Mouse (Mus musculus): ENCODE measurements around the gene Ralgapa2. TPM values are rescaled to one million over a fixed set of nuclear protein-coding genes. Genes with fewer than 3 reads are reported as not detected.

Ralgapa2 gene
- polyA plus RNA-seq (2016; fragmentation: Nextera tagmentation; extraction: Ambion mirVana): 12.5 and 13.9 TPM in 2 replicates

DNA sequence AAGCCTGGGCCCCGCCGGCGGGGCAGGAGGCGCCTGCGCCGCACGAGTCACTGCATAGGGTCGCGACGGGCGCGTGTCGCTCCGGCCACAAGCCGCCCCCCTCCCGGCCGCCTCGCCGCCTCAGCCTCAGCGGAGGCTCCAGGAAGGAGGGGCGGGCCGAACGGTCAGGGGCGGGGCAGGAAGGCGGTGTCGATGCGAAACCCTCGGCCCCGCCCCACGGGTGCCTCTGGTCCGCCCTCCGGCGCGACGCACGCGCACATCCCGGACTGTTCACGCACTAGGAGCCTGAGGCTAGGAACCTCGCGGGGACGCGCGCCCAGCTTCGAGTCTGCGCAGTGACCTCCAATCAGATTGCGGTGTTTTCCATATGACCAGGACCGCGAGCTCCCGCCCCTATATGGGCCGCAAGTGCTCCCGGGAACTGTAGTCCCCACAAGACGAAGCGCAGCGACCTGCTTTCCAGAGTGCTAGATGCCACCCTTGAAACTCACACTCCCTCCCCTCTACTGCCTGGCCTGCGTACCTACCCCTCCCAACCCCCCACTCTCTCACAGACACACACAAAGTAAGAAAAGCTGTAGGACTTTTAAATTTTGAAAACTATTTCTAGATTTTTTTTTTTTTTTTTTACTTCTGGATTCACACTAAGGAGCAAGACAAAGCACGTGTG, at the start of gene Ralgapa2:
TSS of gene Ralgapa2 (minus strand) at position 434 of the 670 bp plus-strand sequence.
- peaks cover 7% of the 10 kb centered on the region for H3K4me1 ChIP-seq
- H3K4me3 ChIP-seq: peak within 1 kb of the TSS; percentile 67
- no peaks in the 10 kb centered on the region for H3K9me3 ChIP-seq (replicated peaks)
- peak within 1 kb of the TSS; percentile 80 for H3K9ac ChIP-seq
- 0 out of 2 replicates have a peak within 1 kb of the TSS, but pooled peaks have one; percentile 18 for H3K27ac ChIP-seq
- no peaks in the 10 kb centered on the region for H3K36me3 ChIP-seq
- 1% methylated on average over 48 of the region's 57 CpGs for WGBS
- H3K4me2 ChIP-seq (replicated peaks): peak within 1 kb of the TSS; percentile 67
- ATAC-seq (ENCODE audit: low FRiP score): peak; percentile 98
- H3K27me3 ChIP-seq: no peaks in the 10 kb centered on the region

DNA sequence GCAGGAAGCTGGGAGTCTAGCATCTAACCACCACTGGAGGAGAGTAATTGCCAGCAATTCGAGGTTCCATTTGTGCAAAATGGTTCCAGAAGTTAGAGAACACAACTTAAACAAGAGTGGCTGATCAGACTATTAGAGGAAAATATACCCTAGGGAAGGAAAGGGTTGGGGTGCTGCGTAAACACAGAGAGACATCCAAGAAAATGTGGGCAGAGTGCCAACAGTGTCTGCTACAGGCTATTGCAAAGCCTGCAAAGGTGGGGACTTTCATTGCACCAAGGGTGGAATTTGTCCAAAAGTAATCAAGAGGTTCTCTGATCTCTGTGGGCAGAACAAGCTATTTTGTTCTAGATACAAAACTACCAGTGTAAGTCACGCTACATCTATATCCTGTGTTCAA, 49.4 kb upstream of the Ralgapa2 start:
- Histone ChIP-seq H3K9me3 (replicated peaks) (no peaks in the 10 kb centered on the region), H3K4me1 (no peaks in the 10 kb centered on the region), H3K36me3 (no peaks in the 10 kb centered on the region), H3K27ac (no peak overlapping the region), H3K9ac (no peak overlapping the region), H3K27me3 (no peaks in the 10 kb centered on the region), H3K4me2 (replicated peaks) (no peak overlapping the region), H3K4me3 (no peak overlapping the region)
- no peak for ATAC-seq (ENCODE audit: low FRiP score)
- WGBS: 80% methylated on average over 3 of the region's 3 CpGs

DNA sequence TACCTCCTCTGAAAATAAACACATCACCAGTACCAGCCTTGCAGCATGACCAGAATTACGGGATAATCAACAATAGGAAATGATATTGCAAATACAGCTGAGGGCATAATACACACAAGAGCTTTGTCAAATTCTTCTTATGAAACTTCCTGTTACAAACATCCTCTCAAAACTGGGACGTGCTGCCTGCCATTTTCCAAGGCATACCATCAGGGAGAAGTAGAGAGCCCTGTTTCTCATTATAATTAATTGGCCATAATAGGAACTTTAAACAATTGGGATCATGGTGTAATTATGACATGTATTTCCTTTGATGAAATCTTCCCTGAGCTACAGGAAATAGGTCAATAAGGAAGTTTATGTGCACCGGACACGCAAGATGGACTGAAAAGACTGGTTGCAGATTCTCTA, 48.5 kb upstream of the Ralgapa2 start:
- Histone ChIP-seq H3K4me3 (no peak overlapping the region), H3K27me3 (no peaks in the 10 kb centered on the region), H3K4me2 (replicated peaks) (no peak overlapping the region), H3K4me1 (no peaks in the 10 kb centered on the region), H3K9me3 (replicated peaks) (no peaks in the 10 kb centered on the region), H3K36me3 (no peaks in the 10 kb centered on the region), H3K9ac (no peak overlapping the region), H3K27ac (no peak overlapping the region)
- 80% methylated on average over 4 of the region's 4 CpGs for WGBS
- no peak for ATAC-seq (ENCODE audit: low FRiP score)

DNA sequence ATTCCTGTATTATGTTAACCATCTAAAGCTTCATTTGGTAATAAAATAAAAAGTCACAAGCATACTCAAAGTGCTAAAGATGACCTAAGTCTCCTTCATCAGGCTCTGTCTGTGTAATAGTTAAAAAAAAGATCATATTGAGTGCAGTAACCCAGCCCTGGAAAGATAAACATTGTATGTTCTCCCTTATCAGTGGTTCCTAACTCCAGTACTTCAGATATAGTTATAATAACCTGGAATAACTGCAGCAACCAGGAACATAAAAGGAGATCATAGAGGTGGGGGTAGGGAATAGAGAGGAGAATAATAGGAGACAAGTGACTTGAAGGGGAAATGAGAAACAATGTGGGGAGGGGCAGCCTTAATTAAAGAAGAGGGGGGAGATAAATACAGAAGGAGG, 44.0 kb upstream of the Ralgapa2 start:
- no peak overlapping the region for H3K4me3 ChIP-seq
- H3K4me1 ChIP-seq: no peaks in the 10 kb centered on the region
- H3K36me3 ChIP-seq: no peaks in the 10 kb centered on the region
- H3K4me2 ChIP-seq (replicated peaks): no peak overlapping the region
- no peak overlapping the region for H3K9ac ChIP-seq
- no peak overlapping the region for H3K27ac ChIP-seq
- ATAC-seq (ENCODE audit: low FRiP score): no peak
- no peaks in the 10 kb centered on the region for H3K9me3 ChIP-seq (replicated peaks)
- no peaks in the 10 kb centered on the region for H3K27me3 ChIP-seq

DNA sequence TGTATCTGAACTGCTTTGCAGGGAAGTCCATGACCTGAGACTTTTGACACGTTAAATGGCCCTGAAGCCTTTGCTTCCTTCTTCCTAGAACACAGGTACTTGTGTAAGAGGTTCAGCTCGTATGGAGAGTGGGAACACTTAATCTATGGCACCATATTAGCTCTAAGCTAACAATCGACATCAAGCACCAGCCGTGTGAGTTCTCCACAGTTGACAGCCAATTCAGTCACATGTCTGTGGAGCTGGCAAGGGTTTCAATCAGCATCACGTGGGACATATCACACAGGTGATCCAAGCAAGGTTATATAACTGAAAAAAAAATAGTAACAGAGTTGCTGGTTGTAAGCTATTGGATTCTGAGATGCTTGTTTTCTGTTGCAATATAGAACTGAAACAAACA, 43.2 kb upstream of the Ralgapa2 start:
- H3K4me2 ChIP-seq (replicated peaks): no peak overlapping the region
- no peaks in the 10 kb centered on the region for H3K36me3 ChIP-seq
- no peak overlapping the region for H3K9ac ChIP-seq
- H3K9me3 ChIP-seq (replicated peaks): no peaks in the 10 kb centered on the region
- no peak overlapping the region for H3K4me3 ChIP-seq
- H3K4me1 ChIP-seq: no peaks in the 10 kb centered on the region
- no peak overlapping the region for H3K27ac ChIP-seq
- WGBS: 76% methylated on average over 5 of the region's 5 CpGs
- ATAC-seq (ENCODE audit: low FRiP score): no peak
- no peaks in the 10 kb centered on the region for H3K27me3 ChIP-seq

DNA sequence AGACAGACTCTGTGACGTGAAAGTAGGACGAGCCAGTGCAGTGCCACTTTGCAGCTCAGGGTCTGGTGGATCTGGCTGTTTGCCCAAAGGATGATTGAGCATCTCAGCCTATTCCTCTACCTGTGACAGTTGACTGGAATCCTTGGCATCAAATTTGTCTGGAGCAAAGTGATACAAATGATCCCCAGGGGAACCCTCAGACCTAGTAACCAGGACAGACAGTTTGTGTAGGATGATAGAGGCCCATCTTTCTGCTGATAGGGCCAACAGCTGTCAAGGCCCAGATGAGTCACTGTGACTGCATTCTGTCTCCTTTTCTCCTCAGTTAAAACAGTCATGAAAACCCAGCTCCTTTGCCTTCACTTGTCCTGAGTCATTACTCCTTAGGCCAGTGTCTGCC, 41.6 kb upstream of the Ralgapa2 start:
- Histone ChIP-seq H3K4me2 (replicated peaks) (no peak overlapping the region), H3K4me1 (peaks cover 11% of the 10 kb centered on the region), H3K27me3 (no peaks in the 10 kb centered on the region), H3K27ac (no peak overlapping the region), H3K9me3 (replicated peaks) (no peaks in the 10 kb centered on the region), H3K36me3 (no peaks in the 10 kb centered on the region), H3K4me3 (no peak overlapping the region), H3K9ac (no peak overlapping the region)
- no peak for ATAC-seq (ENCODE audit: low FRiP score)
- WGBS: 44% methylated on average over 2 of the region's 2 CpGs

DNA sequence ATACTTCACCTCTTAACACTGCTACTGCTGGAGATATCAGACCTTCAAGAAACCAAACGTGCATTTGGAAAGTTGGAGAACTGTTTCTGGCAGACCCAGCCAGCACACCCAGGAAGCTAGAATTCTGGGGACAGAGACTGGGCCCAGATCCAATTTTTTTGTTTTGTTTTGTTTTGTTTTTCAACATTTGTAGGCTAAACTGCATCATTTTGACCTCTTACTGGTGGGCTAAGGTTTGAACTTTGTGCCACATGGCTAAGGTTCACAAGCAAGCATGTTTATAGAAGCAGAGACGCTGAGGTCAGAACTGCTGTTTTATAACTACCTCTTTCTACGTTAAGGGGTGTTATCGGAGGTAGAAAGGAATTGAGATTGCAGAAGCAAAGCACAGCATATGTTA, 39.7 kb upstream of the Ralgapa2 start:
- Histone ChIP-seq H3K27ac (no peak overlapping the region), H3K36me3 (no peaks in the 10 kb centered on the region), H3K4me3 (no peak overlapping the region), H3K27me3 (no peaks in the 10 kb centered on the region), H3K9ac (no peak overlapping the region), H3K4me1 (peaks cover 11% of the 10 kb centered on the region), H3K9me3 (replicated peaks) (no peaks in the 10 kb centered on the region), H3K4me2 (replicated peaks) (no peak overlapping the region)
- WGBS: 86% methylated on average over 4 of the region's 4 CpGs
- ATAC-seq (ENCODE audit: low FRiP score): no peak

DNA sequence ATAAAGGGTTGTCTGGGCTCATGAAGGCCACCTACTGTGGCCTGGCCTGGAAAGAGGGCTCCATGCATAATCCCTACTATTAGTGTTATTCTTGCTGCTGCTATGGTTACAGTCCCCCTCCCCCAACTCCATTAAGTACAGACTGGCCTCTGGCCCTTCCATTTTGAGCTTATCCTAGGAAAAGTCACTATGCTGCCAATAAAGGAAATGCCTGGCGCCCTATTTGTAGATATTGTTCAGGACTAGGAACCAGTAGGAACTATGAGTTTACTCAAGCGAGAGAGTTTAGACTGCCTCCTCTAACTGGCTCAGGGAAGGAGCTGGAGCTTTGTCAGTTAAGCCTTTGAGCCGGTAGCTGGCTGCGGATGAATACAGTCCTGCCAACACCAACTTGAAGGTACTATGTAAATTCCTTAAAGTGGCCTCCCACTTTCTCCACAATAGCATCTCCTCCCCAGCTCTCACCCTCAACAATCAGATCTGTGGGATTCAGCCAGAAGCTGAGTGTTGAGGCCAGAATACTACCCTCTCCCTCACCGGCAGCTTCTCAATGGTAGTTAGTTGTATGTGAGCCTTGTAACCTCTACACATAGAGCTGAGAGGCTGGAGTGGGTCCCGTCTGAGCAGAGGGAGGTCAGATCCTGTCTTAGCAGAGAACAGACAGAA, 37.1 kb upstream of the Ralgapa2 start:
- no peaks in the 10 kb centered on the region for H3K27me3 ChIP-seq
- H3K27ac ChIP-seq: peak overlapping the region; percentile 40; the same call in 1 of the 2 replicates
- no peak overlapping the region for H3K4me3 ChIP-seq
- ATAC-seq (ENCODE audit: low FRiP score): peak; percentile 88
- H3K4me2 ChIP-seq (replicated peaks): no peak overlapping the region
- no peaks in the 10 kb centered on the region for H3K9me3 ChIP-seq (replicated peaks)
- 12% methylated on average over 6 of the region's 6 CpGs for WGBS
- H3K4me1 ChIP-seq: peaks cover 11% of the 10 kb centered on the region
- H3K36me3 ChIP-seq: no peaks in the 10 kb centered on the region
- no peak overlapping the region for H3K9ac ChIP-seq

DNA sequence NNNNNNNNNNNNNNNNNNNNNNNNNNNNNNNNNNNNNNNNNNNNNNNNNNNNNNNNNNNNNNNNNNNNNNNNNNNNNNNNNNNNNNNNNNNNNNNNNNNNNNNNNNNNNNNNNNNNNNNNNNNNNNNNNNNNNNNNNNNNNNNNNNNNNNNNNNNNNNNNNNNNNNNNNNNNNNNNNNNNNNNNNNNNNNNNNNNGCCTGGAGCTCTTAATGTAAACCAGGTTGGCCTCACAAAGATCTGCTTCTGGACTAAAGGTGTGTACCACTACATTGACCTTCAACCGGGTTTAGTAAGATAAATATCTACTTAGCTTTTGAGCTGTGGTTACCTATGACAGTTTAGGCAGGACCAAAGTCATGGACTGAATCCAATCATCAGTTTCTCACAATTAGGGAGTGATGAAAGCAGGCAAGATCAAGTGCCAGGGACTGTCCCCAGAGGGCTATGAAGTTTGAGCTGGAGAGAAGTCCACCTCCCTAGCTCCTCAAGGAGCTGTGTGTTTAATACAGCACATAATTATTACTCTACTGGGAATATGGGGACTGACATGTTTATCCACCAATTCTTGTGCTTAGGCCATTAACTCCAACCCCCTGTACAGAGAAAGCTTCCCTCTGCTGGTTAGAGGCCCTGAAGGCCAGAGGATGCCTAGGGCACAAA, 32.1 kb upstream of the Ralgapa2 start:
- no peaks in the 10 kb centered on the region for H3K36me3 ChIP-seq
- ATAC-seq (ENCODE audit: low FRiP score): no peak
- no peaks in the 10 kb centered on the region for H3K27me3 ChIP-seq
- H3K27ac ChIP-seq: no peak overlapping the region
- H3K4me2 ChIP-seq (replicated peaks): no peak overlapping the region
- H3K4me3 ChIP-seq: no peak overlapping the region
- H3K9ac ChIP-seq: no peak overlapping the region
- WGBS: 89% methylated on average over 1 of the region's 1 CpGs
- H3K4me1 ChIP-seq: peaks cover 5% of the 10 kb centered on the region
- H3K9me3 ChIP-seq (replicated peaks): peaks cover 12% of the 10 kb centered on the region

DNA sequence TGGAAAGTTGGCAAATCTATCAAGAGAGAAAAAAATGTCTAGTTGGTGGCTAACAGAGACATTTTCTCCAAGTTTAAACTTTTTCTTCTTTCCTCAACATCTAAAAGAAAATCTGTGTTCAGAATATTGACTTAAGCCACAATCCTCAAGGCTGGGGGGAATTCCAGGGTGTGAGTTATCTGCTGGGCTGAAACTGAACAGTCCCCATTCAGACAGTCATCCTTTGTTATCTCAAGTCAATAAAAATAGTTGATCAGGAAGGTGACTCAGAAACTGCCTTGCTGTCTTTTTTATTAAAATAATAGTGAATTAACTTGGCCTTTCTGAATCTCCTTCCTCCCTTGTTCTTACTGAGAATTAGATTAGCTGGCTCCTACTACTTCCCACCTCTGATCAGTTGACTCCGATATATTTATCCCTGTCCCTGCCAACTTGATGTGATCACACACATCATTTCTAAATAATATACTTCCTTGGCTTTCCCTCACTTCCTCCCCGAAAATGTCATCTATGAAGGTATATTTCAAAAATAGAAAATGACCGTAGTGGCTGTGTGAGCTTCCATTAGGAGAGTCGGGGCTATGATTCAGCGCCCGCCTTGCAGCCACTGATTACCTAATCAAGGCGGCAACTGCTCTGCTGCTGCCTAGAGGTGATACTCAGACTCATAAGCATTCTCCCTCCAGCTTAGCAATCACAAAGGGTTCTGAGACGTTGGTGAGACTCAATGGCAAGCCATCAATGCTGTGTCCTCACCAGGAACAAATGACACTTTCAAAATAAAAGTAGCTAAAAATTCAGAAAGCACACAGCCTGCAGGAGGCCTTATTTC, 21.2 kb upstream of the Ralgapa2 start:
- Histone ChIP-seq H3K27ac (no peak overlapping the region), H3K9me3 (replicated peaks) (no peaks in the 10 kb centered on the region), H3K36me3 (no peaks in the 10 kb centered on the region), H3K9ac (no peak overlapping the region), H3K4me2 (replicated peaks) (no peak overlapping the region), H3K4me1 (no peaks in the 10 kb centered on the region), H3K27me3 (no peaks in the 10 kb centered on the region), H3K4me3 (no peak overlapping the region)
- 76% methylated on average over 8 of the region's 8 CpGs for WGBS
- ATAC-seq (ENCODE audit: low FRiP score): no peak

DNA sequence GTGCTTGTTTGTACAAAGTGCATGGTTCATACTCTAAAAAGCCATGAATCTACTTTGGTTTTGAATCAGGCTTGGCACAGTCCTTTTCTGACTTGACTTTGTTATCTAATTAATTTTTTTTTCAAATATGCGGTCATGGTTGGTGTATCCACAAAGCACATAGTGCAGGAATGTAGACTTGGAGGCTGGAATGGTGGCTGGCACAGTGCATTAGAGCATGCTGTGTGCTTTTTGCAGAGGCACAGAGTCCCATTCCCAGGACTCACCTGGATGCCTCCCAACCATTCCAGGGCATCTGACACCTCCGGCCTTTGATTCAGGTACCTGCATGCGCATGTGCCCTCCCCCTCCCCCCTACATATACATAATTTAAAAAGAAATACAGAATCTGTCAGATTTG, 20.3 kb upstream of the Ralgapa2 start:
- WGBS: 91% methylated on average over 3 of the region's 3 CpGs
- Histone ChIP-seq H3K9me3 (replicated peaks) (no peaks in the 10 kb centered on the region), H3K4me3 (no peak overlapping the region), H3K9ac (no peak overlapping the region), H3K27ac (no peak overlapping the region), H3K27me3 (no peaks in the 10 kb centered on the region), H3K4me1 (no peaks in the 10 kb centered on the region), H3K4me2 (replicated peaks) (no peak overlapping the region), H3K36me3 (no peaks in the 10 kb centered on the region)
- no peak for ATAC-seq (ENCODE audit: low FRiP score)

DNA sequence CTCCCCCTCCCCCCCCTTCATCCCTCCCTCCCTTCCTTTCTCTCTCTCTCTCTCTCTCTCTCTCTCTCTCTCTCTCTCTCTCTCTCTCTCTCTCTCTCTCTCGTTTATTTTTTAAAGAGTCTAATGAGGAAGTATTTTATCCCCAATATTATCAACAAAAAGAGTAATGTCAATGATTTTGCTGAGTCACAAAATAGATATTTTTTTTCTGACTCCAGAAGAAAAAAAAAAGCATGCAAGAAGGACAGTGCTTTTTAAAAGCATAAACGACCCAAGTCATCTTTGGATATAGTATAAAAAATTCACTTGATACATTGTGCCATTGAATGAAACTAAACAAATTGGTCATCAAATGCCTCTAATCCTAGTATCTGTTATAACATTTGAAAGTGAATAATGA, 13.3 kb upstream of the Ralgapa2 start:
- H3K27ac ChIP-seq: no peak overlapping the region
- no peaks in the 10 kb centered on the region for H3K4me1 ChIP-seq
- H3K4me3 ChIP-seq: no peak overlapping the region
- H3K27me3 ChIP-seq: no peaks in the 10 kb centered on the region
- H3K9me3 ChIP-seq (replicated peaks): no peaks in the 10 kb centered on the region
- no peak overlapping the region for H3K9ac ChIP-seq
- WGBS: 68% methylated on average over 2 of the region's 2 CpGs
- H3K36me3 ChIP-seq: no peaks in the 10 kb centered on the region
- H3K4me2 ChIP-seq (replicated peaks): no peak overlapping the region
- ATAC-seq (ENCODE audit: low FRiP score): no peak
